Mouse (Mus musculus) ES-CJ7 (cell line): ENCODE data around the gene Arhgef28.

Experiments
- DNase-seq: peaks from one replicate; pipeline ENCODE4 v3.0.0; 2011; ENCODE audit warnings: low read depth, low spot score

The Arhgef28 gene

GRCm38 (mm10) chr13:98015981-98016922 lies 190.0 kb downstream of the Arhgef28 start:
- peak; percentile 23 for DNase-seq

GRCm38 (mm10) chr13:98014892-98015291 lies 191.3 kb downstream of the Arhgef28 start:
- no peak for DNase-seq

GRCm38 (mm10) chr13:98013715-98014114 lies 192.5 kb downstream of the Arhgef28 start:
- DNase-seq: no peak

GRCm38 (mm10) chr13:98011931-98012341 lies 194.3 kb downstream of the Arhgef28 start:
- DNase-seq: no peak

GRCm38 (mm10) chr13:98009070-98009469 lies 197.2 kb downstream of the Arhgef28 start:
- no peak for DNase-seq

- DNase-seq: no peak
Observed at GRCm38 (mm10) chr13:98008588-98008987, 197.7 kb downstream of the Arhgef28 start.

GRCm38 (mm10) chr13:98005611-98006218 lies 200.5 kb downstream of the Arhgef28 start:
- no peak for DNase-seq

- no peak for DNase-seq
Observed at GRCm38 (mm10) chr13:98004647-98005414, 201.4 kb downstream of the Arhgef28 start.

GRCm38 (mm10) chr13:98003690-98004089 lies 202.5 kb downstream of the Arhgef28 start:
- DNase-seq: no peak

GRCm38 (mm10) chr13:98002598-98002997 lies 203.6 kb downstream of the Arhgef28 start:
- no peak for DNase-seq

GRCm38 (mm10) chr13:98002121-98002520 lies 204.1 kb downstream of the Arhgef28 start:
- DNase-seq: no peak

- no peak for DNase-seq
Observed at GRCm38 (mm10) chr13:98001719-98002118, 204.5 kb downstream of the Arhgef28 start.

- DNase-seq: no peak
Observed at GRCm38 (mm10) chr13:98000841-98001240, 205.4 kb downstream of the Arhgef28 start.

GRCm38 (mm10) chr13:97999130-97999529 lies 207.1 kb downstream of the Arhgef28 start:
- no peak for DNase-seq

GRCm38 (mm10) chr13:97998570-97998969 lies 207.7 kb downstream of the Arhgef28 start:
- no peak for DNase-seq

- no peak for DNase-seq
Observed at GRCm38 (mm10) chr13:97990939-97991338, 215.3 kb downstream of the Arhgef28 start.

- DNase-seq: no peak
Observed at GRCm38 (mm10) chr13:97988796-97989195, 217.4 kb downstream of the Arhgef28 start.

GRCm38 (mm10) chr13:97986691-97987090 lies 219.5 kb downstream of the Arhgef28 start:
- no peak for DNase-seq

- no peak for DNase-seq
Observed at GRCm38 (mm10) chr13:97977104-97977503, 229.1 kb downstream of the Arhgef28 start.

GRCm38 (mm10) chr13:97976642-97977041 lies 229.6 kb downstream of the Arhgef28 start:
- no peak for DNase-seq

GRCm38 (mm10) chr13:97974532-97975194 lies 231.6 kb downstream of the Arhgef28 start:
- DNase-seq: no peak
